Mouse (Mus musculus) embryonic stem cell, embryonic (primary cell): ENCODE data around the gene Rdh16.
"Not testable (repeated sequence)": the region's sequence is repeated elsewhere in the genome, so short reads cannot be mapped to it uniquely, and the experiment has no call there.

Experiments used
- CTCF ChIA-PET, 4 experiments: fragments of 300-600 bp in 2 of 4; fragments of 350-600 bp in 2 of 4; sonication (Branson Sonifier 250); formaldehyde crosslinking; loops; one replicate each; lab custom pipeline; 2022; ENCODE audit warnings: inconsistent platforms in 2 of 4; lab: Charles Lee
- POLR2A ChIA-PET, 4 experiments: fragments of 300-600 bp in 2 of 4; fragments of 350-600 bp in 2 of 4; sonication (Branson Sonifier 250); formaldehyde crosslinking; loops; one replicate each; lab custom pipeline; 2022; ENCODE audit warnings: antibody characterized with exemption in 4 of 4, inconsistent platforms in 1 of 4; lab: Charles Lee

The Rdh16 gene

GRCm38 (mm10) chr10:127800891-127801290, at the start of gene Rdh16:
Gene Rdh16 (plus strand): TSS chr10:127801152.
- POLR2A ChIA-PET = no interaction called here

DNA sequence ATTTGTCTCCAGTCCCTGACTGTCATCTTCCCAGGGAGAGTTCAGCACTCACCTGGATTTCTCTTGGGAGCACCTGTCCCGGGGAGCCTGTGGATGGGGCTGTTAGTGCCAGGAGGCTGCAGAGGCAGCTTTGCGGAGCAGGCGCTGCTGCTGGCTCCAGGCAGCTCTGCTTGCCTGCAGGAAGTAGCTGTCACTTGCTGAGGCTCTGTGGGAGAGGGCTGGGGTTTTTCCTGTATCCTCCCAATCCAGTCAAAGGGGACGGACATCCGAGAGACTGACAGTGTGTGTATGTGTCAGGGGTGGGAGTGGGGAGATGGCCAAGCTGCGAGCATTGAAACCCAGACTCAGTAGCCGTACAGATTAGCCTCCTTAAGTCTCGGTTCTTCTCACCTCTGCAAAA, 49.4 kb upstream of the Rdh16 start, which contains the start of gene Gpr182:
Gene Gpr182 (minus strand): TSS at position 185 of the 400 bp plus-strand sequence.
- CTCF ChIA-PET = interaction anchor here in 3 of 4 experiments (0.5 to 1.8 kb wide), 5 partner anchors 47 to 401 kb away, joined by 3 to 5 read pairs (median 3); partner anchors contain the start of gene Myo1a (in 1 of the 3)
- POLR2A ChIA-PET = no interaction called here

More at GRCm38 (mm10) chr10:127800891-127801290, at the start of gene Rdh16:
- CTCF ChIA-PET = no interaction called here

- CTCF ChIA-PET = interaction anchor here in 2 of 4 experiments (1.0 to 2.1 kb wide), 2 partner anchors 10 to 254 kb away, joined by 3 to 6 read pairs; no protein-coding TSS in a partner anchor
Measured at GRCm38 (mm10) chr10:127754566-127755166, 46.3 kb upstream of the Rdh16 start.

DNA sequence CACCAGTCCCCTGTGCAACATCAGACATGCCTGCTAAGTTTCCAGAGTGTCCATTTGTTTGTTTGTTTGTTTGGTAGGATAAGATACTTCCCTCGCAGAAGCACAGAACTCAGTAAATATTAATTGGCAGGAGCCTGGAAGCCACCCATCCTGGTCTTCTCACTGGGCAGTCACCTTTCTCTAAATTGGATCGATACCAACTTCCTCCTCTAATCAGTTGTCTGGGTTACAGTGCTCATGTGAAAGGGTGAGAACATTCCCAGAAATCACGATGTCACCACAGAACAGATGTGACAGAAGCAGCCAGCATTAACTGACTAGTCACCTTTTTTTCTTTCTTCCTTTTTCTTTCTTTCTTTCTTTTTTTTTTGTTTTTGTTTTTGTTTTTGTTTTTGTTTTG, 45.7 kb upstream of the Rdh16 start:
- CTCF ChIA-PET = interaction anchor here in 1 of 4 experiments (0.6 kb wide), 1 partner anchor 198 kb away, joined by 3 read pairs; no protein-coding TSS in a partner anchor
- POLR2A ChIA-PET = interaction anchor here in 1 of 4 experiments (1.3 kb wide), 1 partner anchor 9 kb away, joined by 5 read pairs; no protein-coding TSS in a partner anchor

More at GRCm38 (mm10) chr10:127754566-127755166, 46.3 kb upstream of the Rdh16 start:
- POLR2A ChIA-PET = interaction anchor here in 3 of 4 experiments (0.6 to 1.3 kb wide), 3 partner anchors 8 to 539 kb away, joined by 3 to 5 read pairs (median 3); no protein-coding TSS in a partner anchor

- ChIA-PET POLR2A (interaction anchor here in 2 of 4 experiments (0.6 to 2.1 kb wide), 3 partner anchors 8 to 10 kb away, joined by 3 to 8 read pairs (median 3); no protein-coding TSS in a partner anchor), CTCF (interaction anchor here in 2 of 4 experiments (0.6 kb wide), 3 partner anchors 129 to 913 kb away, joined by 3 to 9 read pairs (median 4); no protein-coding TSS in a partner anchor)
Measured at GRCm38 (mm10) chr10:127755770-127756468, 45.0 kb upstream of the Rdh16 start.

- POLR2A ChIA-PET = interaction anchor here in 1 of 4 experiments (1.2 kb wide), 1 partner anchor 10 kb away, joined by 6 read pairs; no protein-coding TSS in a partner anchor
- CTCF ChIA-PET = interaction anchor here in 2 of 4 experiments (1.1 to 1.4 kb wide), 2 partner anchors 15 kb away, joined by 3 to 5 read pairs; no protein-coding TSS in a partner anchor
Measured at GRCm38 (mm10) chr10:127759181-127760110, 41.5 kb upstream of the Rdh16 start, which contains the start of the genes Rdh1 and Rdh16f1. Gene Rdh1 (plus strand): TSS chr10:127759721. Gene Rdh16f1 (plus strand): TSS chr10:127759787.

DNA sequence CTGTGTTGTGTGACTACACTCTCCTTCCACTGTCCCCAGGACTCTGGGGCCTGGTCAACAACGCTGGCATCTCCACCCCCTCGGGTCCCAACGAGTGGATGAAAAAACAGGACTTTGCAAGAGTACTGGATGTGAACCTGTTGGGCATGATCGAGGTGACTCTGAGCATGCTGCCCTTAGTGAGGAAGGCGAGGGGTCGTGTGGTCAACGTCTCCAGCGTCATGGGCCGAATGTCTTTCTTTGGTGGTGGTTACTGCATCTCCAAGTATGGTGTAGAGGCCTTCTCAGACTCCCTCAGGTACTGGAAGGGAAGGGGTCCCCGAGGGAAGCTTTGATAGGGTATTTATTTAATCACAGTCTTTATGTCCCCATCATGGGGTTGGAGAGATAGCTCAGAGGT, 38.0 kb upstream of the Rdh16 start:
- POLR2A ChIA-PET = not testable (repeated sequence)
- CTCF ChIA-PET = interaction anchor here in 1 of 4 experiments (0.6 kb wide), 1 partner anchor 225 kb away, joined by 4 read pairs; no protein-coding TSS in a partner anchor

- POLR2A ChIA-PET = no interaction called here
- CTCF ChIA-PET = interaction anchor here in 1 of 4 experiments (1.2 kb wide), 1 partner anchor 61 kb away, joined by 8 read pairs; no protein-coding TSS in a partner anchor
Measured at GRCm38 (mm10) chr10:127763914-127764680, 36.9 kb upstream of the Rdh16 start.

DNA sequence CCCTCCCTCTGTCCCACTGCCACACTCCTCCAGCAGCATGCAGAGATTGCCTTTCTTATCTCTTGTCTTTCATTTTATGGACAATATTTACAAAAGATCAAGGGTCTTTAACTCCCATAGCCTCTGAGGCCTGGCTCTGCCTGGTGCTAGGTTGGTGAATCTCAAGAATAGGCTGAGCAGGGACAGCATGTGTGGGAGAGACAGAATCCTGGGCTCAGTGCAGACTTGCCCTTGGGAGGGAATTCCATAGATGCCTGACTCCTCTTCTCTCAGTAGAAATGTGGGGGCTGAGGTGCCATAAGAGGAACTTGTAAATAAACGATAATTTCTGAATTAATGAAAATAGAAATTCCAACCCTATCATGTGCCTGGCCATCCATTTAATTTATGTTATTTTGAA, 34.4 kb upstream of the Rdh16 start:
- ChIA-PET POLR2A (no interaction called here), CTCF (no interaction called here)

DNA sequence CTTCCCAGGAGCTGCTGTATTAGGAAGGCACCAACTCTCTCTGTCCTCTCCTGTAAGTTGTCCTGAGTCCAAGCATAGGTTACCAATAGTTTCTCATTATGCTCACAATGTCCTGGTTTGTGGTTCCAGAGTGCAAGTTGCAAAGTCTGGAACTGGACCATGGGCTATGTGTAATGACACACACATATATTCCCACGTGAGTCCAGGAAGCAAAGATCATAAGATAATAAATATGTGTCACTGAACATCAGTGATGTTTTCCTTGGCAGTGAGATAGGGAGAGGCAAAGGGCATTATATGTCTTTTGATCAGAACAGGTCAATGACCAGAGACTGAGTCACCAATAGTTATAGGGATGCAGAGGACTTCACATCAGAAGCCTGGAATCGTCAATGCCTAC, 24.9 kb upstream of the Rdh16 start, which contains the start of gene Rdh9:
Gene Rdh9 (plus strand): TSS at position 376 of the 400 bp plus-strand sequence.
- CTCF ChIA-PET = no interaction called here
- POLR2A ChIA-PET = interaction anchor here in 1 of 4 experiments (0.8 kb wide), 1 partner anchor 259 kb away, joined by 3 read pairs; no protein-coding TSS in a partner anchor

- POLR2A ChIA-PET = interaction anchor here in 1 of 4 experiments (0.7 kb wide), 1 partner anchor 10 kb away, joined by 3 read pairs; no protein-coding TSS in a partner anchor
- CTCF ChIA-PET = interaction anchor here in 1 of 4 experiments (0.7 kb wide), 1 partner anchor 158 kb away, joined by 3 read pairs; no protein-coding TSS in a partner anchor
Measured at GRCm38 (mm10) chr10:127782321-127782720, 18.6 kb upstream of the Rdh16 start.

GRCm38 (mm10) chr10:127785411-127785810, 15.5 kb upstream of the Rdh16 start:
- CTCF ChIA-PET = not testable (repeated sequence)

DNA sequence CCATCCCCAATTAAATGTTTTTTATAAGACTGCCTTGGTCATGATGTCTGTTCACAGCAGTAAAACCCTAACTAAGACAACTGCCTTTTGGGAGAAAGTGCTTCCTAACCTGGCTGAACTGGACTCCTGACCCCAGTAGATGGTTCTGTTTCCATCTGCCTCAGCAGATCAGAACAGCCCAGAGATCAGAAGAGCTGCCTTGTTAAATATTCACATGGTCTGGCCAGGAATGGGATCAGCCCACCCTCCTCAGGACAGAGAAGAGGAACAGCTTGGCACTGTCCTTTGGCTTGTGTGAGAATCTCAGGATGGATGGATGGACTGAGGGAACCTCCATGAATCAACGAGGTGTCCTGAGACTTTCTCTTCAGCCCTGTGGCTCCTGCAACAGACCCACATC, 1.7 kb upstream of the Rdh16 start:
- ChIA-PET POLR2A (interaction anchor here in 1 of 4 experiments (0.6 kb wide), 1 partner anchor 829 kb away, joined by 3 read pairs; no protein-coding TSS in a partner anchor), CTCF (interaction anchor here in 1 of 4 experiments (0.6 kb wide), 1 partner anchor 155 kb away, joined by 4 read pairs; no protein-coding TSS in a partner anchor)

More at GRCm38 (mm10) chr10:127785411-127785810, 15.5 kb upstream of the Rdh16 start:
- POLR2A ChIA-PET = interaction anchor here in 1 of 4 experiments (0.8 kb wide), 1 partner anchor 40 kb away, joined by 3 read pairs; no protein-coding TSS in a partner anchor

- POLR2A ChIA-PET = no interaction called here
- CTCF ChIA-PET = no interaction called here
Measured at GRCm38 (mm10) chr10:127801612-127802011, 660 bp downstream of the Rdh16 start.

- POLR2A ChIA-PET = interaction anchor here in 1 of 4 experiments (0.6 kb wide), 1 partner anchor 143 kb away, joined by 3 read pairs; no protein-coding TSS in a partner anchor
- CTCF ChIA-PET = no interaction called here
Measured at GRCm38 (mm10) chr10:127802236-127802635, 1.3 kb downstream of the Rdh16 start.

GRCm38 (mm10) chr10:127804416-127804815, 3.5 kb downstream of the Rdh16 start:
- CTCF ChIA-PET = no interaction called here

More at GRCm38 (mm10) chr10:127804416-127804815, 3.5 kb downstream of the Rdh16 start:
- POLR2A ChIA-PET = no interaction called here
